22 mouse cellular contexts compared by ENCODE assay signal in genomic region chr14:45476990-45477389, GRCm38 (mm10). TPM values are rescaled to one million over a fixed set of nuclear protein-coding genes. Genes with fewer than 3 reads are reported as not detected.
A peak's percentile ranks its signal among the peaks of the same experiment; 100 is the strongest.
DNase-seq lines count a peak whose midpoint lies in the region; ATAC-seq and TF ChIP-seq lines count a peak whose summit lies in the region.
"Had no signal": no experiment of that assay in that cellular context is flagged by ENCODE, and none has a peak within 500 bp of the region (broad histone marks: within the 10 kb centered on the region; RNA-seq: fewer than 3 reads in every experiment).

No protein-coding gene starts in this region.

- no peaks in the 10 kb centered on the region for H3K9me3 ChIP-seq in heart, embryonic 10.5 days
- no peaks in the 10 kb centered on the region for H3K9me3 ChIP-seq in kidney, postnatal 0 days (replicated peaks; ENCODE audit: low read length)
- H3K9me3 ChIP-seq in lung, postnatal 0 days (ENCODE audit: low read length): no peaks in the 10 kb centered on the region
- H3K9me3 ChIP-seq: embryonic facial prominence, embryonic 12.5 days; forebrain, embryonic 12.5 days; limb, embryonic 12.5 days; midbrain, embryonic 12.5 days; stomach, embryonic 15.5 days had no signal

- no peak for TF ChIP-seq CTCF in kidney, postnatal 0 days (IDR thresholded peaks at IDR 0.05; ENCODE audit: low read depth)
- TF ChIP-seq CTCF in lung, postnatal 0 days (IDR thresholded peaks at IDR 0.05): no peak

- H3K4me2 ChIP-seq in kidney, postnatal 0 days (ENCODE audit: low read length): no peak overlapping the region
- no peak overlapping the region for H3K4me2 ChIP-seq in lung, postnatal 0 days (replicated peaks; ENCODE audit: low read depth, low read length)
- H3K4me2 ChIP-seq: embryonic facial prominence, embryonic 12.5 days; forebrain, embryonic 12.5 days; limb, embryonic 12.5 days; midbrain, embryonic 12.5 days; stomach, embryonic 15.5 days had no signal

- 86% methylated on average over 7 of the region's 7 CpGs for WGBS in heart, embryonic 10.5 days
- 76% methylated on average over 7 of the region's 7 CpGs for WGBS in kidney, postnatal 0 days
- WGBS in lung, postnatal 0 days: 81% methylated on average over 7 of the region's 7 CpGs

- DNase-seq in heart, embryonic 10.5 days (ENCODE audit: low spot score): peak; percentile 41
- no peak for DNase-seq in heart, postnatal 36 days
- no peak for DNase-seq in kidney, postnatal 0 days (ENCODE audit: low spot score)
- no peak for DNase-seq in kidney, postnatal 4 days
- DNase-seq in lung, postnatal 0 days (ENCODE audit: low spot score): no peak
- no peak for DNase-seq in lung, postnatal 14 days
- no peak for DNase-seq in thymus, postnatal 4 days
- DNase-seq in cerebellum, postnatal 10 days: no peak
- DNase-seq: cerebellum, adult 18-20 months; thymus, adult 18-20 months; thymus, postnatal 36 days had no signal

- H3K9ac ChIP-seq in kidney, postnatal 0 days (ENCODE audit: low read depth, low read length): no peak overlapping the region
- H3K9ac ChIP-seq in lung, postnatal 0 days (replicated peaks; ENCODE audit: low read depth): no peak overlapping the region
- H3K9ac ChIP-seq: embryonic facial prominence, embryonic 12.5 days; forebrain, embryonic 12.5 days; limb, embryonic 12.5 days; midbrain, embryonic 12.5 days; stomach, embryonic 15.5 days had no signal

- peaks cover 17% of the 10 kb centered on the region for H3K4me1 ChIP-seq in heart, embryonic 10.5 days
- 0 out of 2 replicates have a peak, but pooled peaks cover 4% of the 10 kb centered on the region for H3K4me1 ChIP-seq in kidney, postnatal 0 days (replicated peaks; ENCODE audit: insufficient read depth, low read length)
- H3K4me1 ChIP-seq in lung, postnatal 0 days (ENCODE audit: insufficient read depth, low read depth, low read length): peaks cover 8% of the 10 kb centered on the region; the same call in 1 of the 2 replicates
- H3K4me1 ChIP-seq: embryonic facial prominence, embryonic 12.5 days; forebrain, embryonic 12.5 days; limb, embryonic 12.5 days; midbrain, embryonic 12.5 days had no signal

- H3K36me3 ChIP-seq in heart, embryonic 10.5 days: peaks cover 69% of the 10 kb centered on the region
- H3K36me3 ChIP-seq in kidney, postnatal 0 days (ENCODE audit: insufficient read depth, low read length): peaks cover 36% of the 10 kb centered on the region
- H3K36me3 ChIP-seq in lung, postnatal 0 days (ENCODE audit: insufficient read depth, low read length): peaks cover 31% of the 10 kb centered on the region

- intact Hi-C loops in heart, postnatal 36 days (cut with DNase I): loop anchor here (5.0 kb wide), 1 partner anchor 50 kb away; no protein-coding TSS in a partner anchor

- H3K4me3 ChIP-seq in heart, embryonic 10.5 days: no peak overlapping the region
- no peak overlapping the region for H3K4me3 ChIP-seq in kidney, postnatal 0 days (replicated peaks; ENCODE audit: low read depth, low read length)
- no peak overlapping the region for H3K4me3 ChIP-seq in lung, postnatal 0 days (ENCODE audit: low read depth, low read length)
- H3K4me3 ChIP-seq: embryonic facial prominence, embryonic 12.5 days; forebrain, embryonic 12.5 days; limb, embryonic 12.5 days; midbrain, embryonic 12.5 days; stomach, embryonic 15.5 days had no signal

- H3K27ac ChIP-seq in heart, embryonic 10.5 days: peak overlapping the region; percentile 16; the same call in 1 of the 2 replicates
- H3K27ac ChIP-seq in kidney, postnatal 0 days: peak overlapping the region; percentile 47; the same call in 1 of the 2 replicates
- peak overlapping the region; percentile 72 for H3K27ac ChIP-seq in lung, postnatal 0 days (ENCODE audit: low read length)
- H3K27ac ChIP-seq: embryonic facial prominence, embryonic 12.5 days; forebrain, embryonic 12.5 days; hindbrain, postnatal 0 days; midbrain, embryonic 12.5 days; stomach, embryonic 15.5 days had no signal

- ATAC-seq in kidney, postnatal 0 days (replicated peaks; ENCODE audit: low FRiP score, low read depth): no peak
- no peak for ATAC-seq in lung, postnatal 0 days
- ATAC-seq: activated CD4-positive, CD25-positive, alpha-beta regulatory T cell, adult 4 months; hindbrain, postnatal 0 days; intestine, postnatal 0 days had no signal

- H3K27me3 ChIP-seq in heart, embryonic 10.5 days (ENCODE audit: insufficient read depth, poor library complexity, severe bottlenecking): no peaks in the 10 kb centered on the region
- no peaks in the 10 kb centered on the region for H3K27me3 ChIP-seq in kidney, postnatal 0 days (ENCODE audit: insufficient read depth, low read length)
- H3K27me3 ChIP-seq in lung, postnatal 0 days (replicated peaks; ENCODE audit: insufficient read depth, low read length): no peaks in the 10 kb centered on the region
- H3K27me3 ChIP-seq: embryonic facial prominence, embryonic 12.5 days; forebrain, embryonic 12.5 days; limb, embryonic 12.5 days; midbrain, embryonic 12.5 days; stomach, embryonic 15.5 days had no signal

- TF ChIP-seq EP300 in lung, postnatal 0 days (IDR thresholded peaks at IDR 0.05): no peak

RNA-seq across cellular contexts. Expression of gene Fermt2, which starts 52.9 kb away (rescaled TPM):
- polyA plus RNA-seq in heart, embryonic 10.5 days (2016; fragmentation: Nextera tagmentation; extraction: Ambion mirVana): 175 and 176 TPM in 2 replicates
- 100 to 1,000 TPM; 272 to 292 TPM for total RNA-seq in heart, postnatal 36 days (2021)
- 216 and 226 TPM in 2 replicates for polyA plus RNA-seq in kidney, postnatal 0 days (2015; fragmentation: Nextera tagmentation; extraction: Ambion mirVana)
- polyA plus RNA-seq in lung, postnatal 0 days (2015; fragmentation: Nextera tagmentation; extraction: Ambion mirVana): 362 and 383 TPM in 2 replicates
- total RNA-seq: megakaryocyte, adult 5-6 weeks; MEL; neutrophil, adult 5-6 weeks had no signal

Comparison
In these comparisons a context has a peak if more than half of its experiments do, and no peak if none do; other contexts are left out.
1. H3K27ac ChIP-seq: peak in every context shown above with its lines; median percentile 72 in lung, postnatal 0 days; 47 in kidney, postnatal 0 days; 16 in heart, embryonic 10.5 days.